Mouse (Mus musculus) urinary bladder, postnatal 4 days (tissue): ENCODE measurements around the gene Olfm1.

ENCODE experiments used
- DNase-seq, 2 experiments: peaks; one replicate each; pipeline ENCODE4 v3.0.0; 2021 to 2022; ENCODE audit warnings: low spot score in 2 of 2

The Olfm1 gene

GRCm38 (mm10) chr2:28192821-28193689, at the start of gene Olfm1:
Gene Olfm1, plus strand, starts transcription at chr2:28192992.
- peak; percentile 67 to 75 for DNase-seq

DNA sequence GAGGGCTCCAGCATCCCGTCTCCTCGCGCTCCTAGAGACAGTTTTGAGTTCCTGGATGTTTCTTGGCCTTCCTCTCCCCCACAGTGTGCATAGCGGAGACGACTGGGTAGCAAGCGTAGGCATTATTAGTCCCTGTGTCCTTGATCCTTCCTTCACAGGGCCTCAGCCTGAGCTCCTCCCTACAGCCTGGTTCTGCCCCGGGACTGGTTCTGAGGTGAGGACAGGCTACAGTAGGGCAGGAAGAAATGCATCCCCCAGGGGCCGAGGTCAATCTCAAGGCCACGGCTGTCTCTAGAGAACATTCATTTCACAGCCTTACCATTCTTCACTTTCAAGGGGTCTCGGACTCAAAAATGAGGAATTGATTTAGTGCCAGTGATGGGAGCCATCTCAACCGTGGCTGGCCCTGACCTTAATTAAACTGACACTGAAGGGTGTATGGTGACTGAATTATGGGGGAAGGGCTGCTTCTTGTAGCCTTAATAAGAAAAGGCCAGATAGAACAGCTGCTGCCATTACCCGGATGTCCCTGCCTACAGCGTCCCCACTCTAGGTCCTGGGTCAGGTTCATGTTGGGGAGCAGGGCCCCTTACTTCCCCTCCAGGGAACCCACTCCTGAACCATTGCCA, 49.3 kb upstream of the Olfm1 start:
- DNase-seq, result no peak

GRCm38 (mm10) chr2:28145702-28146101, 47.1 kb upstream of the Olfm1 start:
- no peak for DNase-seq

GRCm38 (mm10) chr2:28146152-28146551, 46.6 kb upstream of the Olfm1 start:
- DNase-seq, result no peak

- no peak for DNase-seq
These were observed 46.1 kb upstream of the Olfm1 start for GRCm38 (mm10) chr2:28146685-28147084.

GRCm38 (mm10) chr2:28147248-28147794, 45.5 kb upstream of the Olfm1 start:
- no peak for DNase-seq

DNA sequence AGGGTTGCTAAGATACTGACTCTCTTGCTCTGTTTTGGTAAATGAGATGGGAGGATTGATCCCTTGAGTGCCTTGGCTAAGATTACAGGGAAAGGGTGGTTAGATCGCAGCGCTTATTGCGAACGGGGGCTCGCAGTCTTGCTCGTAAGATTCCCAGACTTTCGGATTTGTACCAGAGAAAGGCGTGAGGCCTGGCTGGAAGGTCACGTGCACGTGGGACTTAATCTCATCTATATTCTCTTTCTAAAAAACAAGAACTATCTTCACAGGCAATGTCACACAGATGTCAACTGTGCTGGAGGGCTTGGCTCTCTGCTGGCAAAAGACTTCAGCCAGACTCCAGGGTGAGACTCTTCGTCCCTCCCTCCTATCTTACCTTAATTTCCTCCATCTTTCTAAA, 43.1 kb upstream of the Olfm1 start:
- no peak for DNase-seq

GRCm38 (mm10) chr2:28160568-28160967, 32.2 kb upstream of the Olfm1 start:
- no peak for DNase-seq

DNA sequence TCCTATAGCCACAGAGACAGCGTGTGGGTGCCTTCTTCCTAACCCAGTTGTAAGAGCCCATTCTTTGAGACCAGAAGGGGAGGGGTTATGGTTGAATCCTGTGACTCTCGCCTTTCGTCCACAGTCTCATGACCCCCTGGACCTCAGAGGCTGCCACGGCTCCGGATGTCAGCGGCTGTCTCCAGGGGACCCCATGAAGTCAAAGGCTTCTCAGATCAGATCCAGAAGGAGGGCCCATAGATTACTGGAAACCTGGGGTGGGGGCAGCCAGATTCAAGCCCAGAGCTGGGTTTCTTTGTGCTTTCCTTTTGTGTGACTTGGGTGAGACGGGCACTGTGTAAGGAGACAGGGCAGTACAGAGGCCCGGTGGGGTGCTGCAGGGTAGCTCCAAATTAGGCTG, 27.2 kb upstream of the Olfm1 start:
- DNase-seq, result no peak

DNA sequence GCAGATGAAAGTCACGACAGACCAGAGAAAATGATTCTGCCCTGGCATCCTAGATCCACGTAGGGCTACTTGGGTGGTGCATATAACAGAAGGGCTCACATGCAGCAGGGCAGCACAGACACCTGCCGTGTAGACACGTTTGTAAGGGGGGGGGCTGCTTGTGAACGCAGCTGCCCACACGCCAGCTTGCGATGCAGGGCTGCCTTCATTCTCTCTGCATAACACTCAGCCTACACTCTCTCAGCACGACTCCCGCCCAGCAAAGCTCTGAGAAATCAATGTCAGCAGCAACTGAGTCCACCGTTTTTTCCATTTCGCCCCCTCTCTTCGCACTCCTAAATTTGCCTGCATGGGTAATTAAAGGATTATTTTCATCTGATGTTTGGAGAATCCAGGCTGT, 23.5 kb upstream of the Olfm1 start:
- DNase-seq, result no peak

DNA sequence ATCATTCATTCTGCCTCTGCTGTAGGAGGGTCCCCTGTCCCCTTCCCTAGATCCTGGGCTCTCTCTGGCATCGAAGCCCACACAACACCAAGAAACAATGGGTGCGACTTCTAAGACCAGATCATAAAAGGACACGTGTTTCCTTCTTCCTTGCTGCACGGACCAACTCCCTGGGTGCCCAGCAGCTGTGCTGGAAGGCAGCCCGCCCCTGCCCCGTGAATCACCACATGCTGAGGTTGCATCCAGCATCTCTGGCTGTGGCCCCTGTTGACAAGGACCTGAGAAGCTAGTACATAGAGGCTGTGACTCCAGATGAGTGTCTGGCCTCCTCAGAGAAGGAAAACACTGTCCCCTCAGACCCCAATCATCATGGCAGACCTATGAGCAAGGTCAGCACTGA, 20.8 kb upstream of the Olfm1 start:
- DNase-seq, result no peak

DNA sequence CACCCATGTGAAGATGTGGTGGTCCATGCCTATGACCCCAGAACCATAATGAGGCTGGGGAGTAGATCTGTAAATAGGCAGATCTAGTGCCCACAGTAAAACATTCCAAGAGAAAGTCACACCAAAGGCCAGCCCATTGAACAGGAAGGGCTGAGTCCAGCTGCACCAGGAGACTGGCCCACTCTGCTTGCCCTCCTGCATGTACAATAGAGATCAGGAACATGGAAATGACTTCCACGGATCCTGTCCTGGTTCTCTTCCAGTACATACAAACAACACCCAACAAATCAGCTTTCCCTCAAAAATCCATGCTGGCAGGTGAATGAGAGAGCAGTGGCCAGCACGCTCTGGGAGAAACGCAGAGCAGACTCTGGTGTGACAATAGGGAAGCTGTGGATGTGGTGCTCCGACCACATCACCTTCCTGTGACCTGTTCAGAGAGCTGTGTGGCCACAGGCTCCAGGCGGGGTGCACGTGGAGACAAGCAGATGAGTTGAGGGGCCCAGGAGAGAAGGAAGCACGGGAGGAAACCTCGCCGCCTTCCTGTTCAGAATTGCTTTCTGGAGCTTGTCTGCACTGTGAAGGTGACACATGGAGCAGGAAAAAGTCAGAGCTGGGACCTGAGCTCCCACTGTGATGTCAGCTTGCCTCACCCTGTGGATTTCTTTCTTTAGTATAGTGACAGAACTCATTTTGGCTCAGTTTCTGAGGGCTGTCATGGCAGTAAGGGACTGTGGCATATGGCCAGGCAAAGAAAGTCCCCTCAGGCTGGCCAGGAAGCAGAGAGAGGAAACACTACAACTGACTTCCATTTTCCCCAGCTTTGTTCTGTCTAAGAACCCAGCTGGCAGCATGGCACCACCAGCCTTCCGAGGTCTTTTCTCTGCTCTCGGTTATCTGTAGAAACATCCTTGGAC, 19.3 kb upstream of the Olfm1 start:
- no peak for DNase-seq

- no peak for DNase-seq
These were observed 18.4 kb upstream of the Olfm1 start for GRCm38 (mm10) chr2:28174441-28174840.

- no peak for DNase-seq
These were observed 14.2 kb upstream of the Olfm1 start for GRCm38 (mm10) chr2:28178600-28178999.

- DNase-seq, result no peak
These were observed 12.7 kb upstream of the Olfm1 start for GRCm38 (mm10) chr2:28180053-28180452.

- DNase-seq, result no peak
These were observed 4.3 kb upstream of the Olfm1 start for GRCm38 (mm10) chr2:28188398-28188944.

GRCm38 (mm10) chr2:28193690-28194087, 897 bp downstream of the Olfm1 start:
- no peak for DNase-seq

DNA sequence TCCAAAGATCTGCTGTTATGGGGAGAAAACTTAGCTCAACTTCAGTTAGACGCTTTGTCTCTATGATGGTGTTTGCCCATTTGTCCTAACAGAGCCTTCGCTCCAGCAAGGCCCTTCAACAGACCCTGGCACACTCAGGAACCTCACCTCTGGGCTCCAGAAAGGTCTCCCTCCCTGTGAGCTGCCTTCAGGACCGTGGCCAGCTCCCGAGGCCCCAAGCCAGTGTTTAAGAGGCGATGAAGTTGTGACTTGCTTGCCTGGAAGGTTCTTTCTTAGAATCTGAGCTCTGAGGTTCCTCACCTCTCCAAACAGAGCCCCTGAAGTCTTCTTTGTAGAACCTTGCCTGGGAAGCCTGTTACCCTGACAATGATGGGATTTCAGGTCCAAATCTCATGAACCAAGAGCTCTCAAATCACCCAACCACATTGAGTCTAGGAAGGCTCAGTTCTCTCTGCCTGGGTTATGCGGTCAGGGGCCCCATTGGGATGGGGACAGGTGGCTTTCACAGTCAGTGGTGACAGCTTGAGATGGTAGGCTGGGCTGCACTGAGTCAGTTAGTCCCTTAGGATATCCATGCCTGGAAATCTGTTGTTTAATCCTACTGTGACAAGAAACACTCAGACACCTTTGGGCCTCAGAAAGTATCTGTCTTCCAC, 2.3 kb downstream of the Olfm1 start:
- no peak for DNase-seq

DNA sequence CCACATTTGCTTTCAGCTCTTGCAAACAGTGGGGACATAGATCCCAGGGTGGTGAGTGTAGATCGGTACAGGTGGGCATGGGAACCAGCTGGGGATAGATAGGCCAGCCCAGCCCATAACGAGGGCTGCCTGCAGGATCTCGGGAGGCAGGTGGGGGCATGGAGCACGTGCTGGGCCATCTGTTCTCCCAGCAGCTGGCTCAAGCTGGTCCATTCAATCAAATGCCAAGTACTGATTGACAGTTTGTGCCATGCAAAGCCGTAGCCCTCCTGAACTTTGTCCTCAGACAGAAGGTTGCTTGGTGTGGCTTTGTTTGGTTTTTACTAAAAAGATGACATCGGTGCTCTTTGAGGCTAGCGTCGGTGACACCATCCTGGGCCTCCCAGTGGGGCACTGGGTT, 2.9 kb downstream of the Olfm1 start:
- no peak for DNase-seq

- no peak for DNase-seq
These were observed 8.6 kb downstream of the Olfm1 start for GRCm38 (mm10) chr2:28201441-28201841.

- DNase-seq, result peak; percentile 80 to 94
These were observed 11.4 kb downstream of the Olfm1 start for GRCm38 (mm10) chr2:28204167-28204566.
